Mouse (Mus musculus): Measurements from ENCODE around the gene Tmcc2. TPM values are rescaled to one million over a fixed set of nuclear protein-coding genes. Genes with fewer than 3 reads are reported as not detected.
A peak's percentile ranks its signal among the peaks of the same experiment; 100 is the strongest.
"Not testable (repeated sequence)": the region's sequence is repeated elsewhere in the genome, so short reads cannot be mapped to it uniquely, and the experiment has no call there.

Tmcc2 gene
- polyA plus RNA-seq, 1 experiment from 2014 or later: 9.8 TPM

- H3K9me3 ChIP-seq (replicated peaks): no peaks in the 10 kb centered on the region
- H3K4me3 ChIP-seq (replicated peaks): no peak overlapping the region
- no peak for ATAC-seq (ENCODE audit: insufficient number of reproducible peaks, low FRiP score, low TSS enrichment, low read depth)
- H3K27me3 ChIP-seq: no peaks in the 10 kb centered on the region
- peaks cover 11% of the 10 kb centered on the region; the same call in 1 of the 2 replicates for H3K36me3 ChIP-seq
- H3K4me2 ChIP-seq (replicated peaks): no peak overlapping the region
- peaks cover 10% of the 10 kb centered on the region for H3K4me1 ChIP-seq
- no peak overlapping the region for H3K9ac ChIP-seq
- 62% methylated on average over 8 of the region's 8 CpGs for WGBS
- H3K27ac ChIP-seq (replicated peaks): no peak overlapping the region
These were observed 24.8 kb downstream of the Tmcc2 start for GRCm38 (mm10) chr1:132366235-132366634.

- Histone ChIP-seq H3K27ac (replicated peaks) (no peak overlapping the region), H3K4me1 (peaks cover 4% of the 10 kb centered on the region), H3K36me3 (peaks cover 17% of the 10 kb centered on the region), H3K4me3 (replicated peaks) (no peak overlapping the region), H3K4me2 (replicated peaks) (no peak overlapping the region), H3K9me3 (replicated peaks) (no peaks in the 10 kb centered on the region), H3K9ac (no peak overlapping the region), H3K27me3 (no peaks in the 10 kb centered on the region)
- no peak for ATAC-seq (ENCODE audit: insufficient number of reproducible peaks, low FRiP score, low TSS enrichment, low read depth)
- 48% methylated on average over 4 of the region's 4 CpGs for WGBS
These were observed 25.4 kb downstream of the Tmcc2 start for GRCm38 (mm10) chr1:132365645-132366044.

- no peak overlapping the region for H3K9ac ChIP-seq
- WGBS: 79% methylated on average over 7 of the region's 7 CpGs
These were observed 26.1 kb downstream of the Tmcc2 start for GRCm38 (mm10) chr1:132364896-132365557.

GRCm38 (mm10) chr1:132364388-132364787 lies 26.7 kb downstream of the Tmcc2 start:
- no peak overlapping the region for H3K27ac ChIP-seq (replicated peaks)
- no peak overlapping the region for H3K4me3 ChIP-seq (replicated peaks)
- 82% methylated on average over 3 of the region's 3 CpGs for WGBS
- H3K4me1 ChIP-seq: no peaks in the 10 kb centered on the region
- no peak overlapping the region for H3K9ac ChIP-seq
- no peaks in the 10 kb centered on the region for H3K9me3 ChIP-seq (replicated peaks)
- H3K4me2 ChIP-seq (replicated peaks): no peak overlapping the region
- ATAC-seq (ENCODE audit: insufficient number of reproducible peaks, low FRiP score, low TSS enrichment, low read depth): no peak
- H3K36me3 ChIP-seq: peaks cover 29% of the 10 kb centered on the region
- no peaks in the 10 kb centered on the region for H3K27me3 ChIP-seq

More at GRCm38 (mm10) chr1:132364896-132365557, 26.1 kb downstream of the Tmcc2 start:
- no peaks in the 10 kb centered on the region for H3K4me1 ChIP-seq
- no peak overlapping the region for H3K4me2 ChIP-seq (replicated peaks)
- peaks cover 23% of the 10 kb centered on the region for H3K36me3 ChIP-seq
- H3K27me3 ChIP-seq: no peaks in the 10 kb centered on the region
- ATAC-seq (ENCODE audit: insufficient number of reproducible peaks, low FRiP score, low TSS enrichment, low read depth): no peak
- no peak overlapping the region for H3K4me3 ChIP-seq (replicated peaks)
- H3K9me3 ChIP-seq (replicated peaks): no peaks in the 10 kb centered on the region
- H3K27ac ChIP-seq (replicated peaks): no peak overlapping the region

GRCm38 (mm10) chr1:132361959-132362358 lies 29.1 kb downstream of the Tmcc2 start:
- Histone ChIP-seq H3K9me3 (replicated peaks) (no peaks in the 10 kb centered on the region), H3K36me3 (peaks cover 51% of the 10 kb centered on the region), H3K4me3 (replicated peaks) (no peak overlapping the region), H3K9ac (no peak overlapping the region), H3K27me3 (no peaks in the 10 kb centered on the region), H3K4me1 (no peaks in the 10 kb centered on the region), H3K4me2 (replicated peaks) (no peak overlapping the region), H3K27ac (replicated peaks) (no peak overlapping the region)
- no peak for ATAC-seq (ENCODE audit: insufficient number of reproducible peaks, low FRiP score, low TSS enrichment, low read depth)
- WGBS: 78% methylated on average over 6 of the region's 6 CpGs

GRCm38 (mm10) chr1:132356841-132357240 lies 34.2 kb downstream of the Tmcc2 start:
- no peak for ATAC-seq (ENCODE audit: insufficient number of reproducible peaks, low FRiP score, low TSS enrichment, low read depth)
- no peak overlapping the region for H3K4me3 ChIP-seq (replicated peaks)
- peak overlapping the region; percentile 56; the same call in 1 of the 2 replicates for H3K27ac ChIP-seq (replicated peaks)
- no peaks in the 10 kb centered on the region for H3K9me3 ChIP-seq (replicated peaks)
- peaks cover 12% of the 10 kb centered on the region for H3K4me1 ChIP-seq
- H3K27me3 ChIP-seq: no peaks in the 10 kb centered on the region
- WGBS: 43% methylated on average over 1 of the region's 1 CpGs
- H3K4me2 ChIP-seq (replicated peaks): no peak overlapping the region
- peaks cover 45% of the 10 kb centered on the region for H3K36me3 ChIP-seq
- no peak overlapping the region for H3K9ac ChIP-seq

GRCm38 (mm10) chr1:132355841-132356242 lies 35.2 kb downstream of the Tmcc2 start:
- WGBS: 1% methylated on average over 3 of the region's 3 CpGs

GRCm38 (mm10) chr1:132355162-132355601 lies 35.9 kb downstream of the Tmcc2 start:
- H3K4me2 ChIP-seq (replicated peaks): no peak overlapping the region
- no peaks in the 10 kb centered on the region for H3K27me3 ChIP-seq
- H3K36me3 ChIP-seq: peaks cover 30% of the 10 kb centered on the region
- H3K4me1 ChIP-seq: peaks cover 12% of the 10 kb centered on the region
- no peak overlapping the region for H3K4me3 ChIP-seq (replicated peaks)
- H3K9ac ChIP-seq: no peak overlapping the region
- WGBS: 52% methylated on average over 6 of the region's 6 CpGs
- H3K9me3 ChIP-seq (replicated peaks): no peaks in the 10 kb centered on the region
- peak overlapping the region; percentile 28 for H3K27ac ChIP-seq (replicated peaks)
- no peak for ATAC-seq (ENCODE audit: insufficient number of reproducible peaks, low FRiP score, low TSS enrichment, low read depth)

More at GRCm38 (mm10) chr1:132355841-132356242, 35.2 kb downstream of the Tmcc2 start:
- Histone ChIP-seq H3K4me3 (replicated peaks) (no peak overlapping the region), H3K27me3 (no peaks in the 10 kb centered on the region), H3K4me2 (replicated peaks) (no peak overlapping the region), H3K36me3 (peaks cover 36% of the 10 kb centered on the region), H3K4me1 (peaks cover 12% of the 10 kb centered on the region), H3K9ac (no peak overlapping the region), H3K9me3 (replicated peaks) (no peaks in the 10 kb centered on the region), H3K27ac (replicated peaks) (peak overlapping the region; percentile 28; the same call in 1 of the 2 replicates)
- ATAC-seq (ENCODE audit: insufficient number of reproducible peaks, low FRiP score, low TSS enrichment, low read depth): peak; percentile 41

GRCm38 (mm10) chr1:132354234-132354633 lies 36.8 kb downstream of the Tmcc2 start:
- no peak overlapping the region for H3K9ac ChIP-seq
- H3K27me3 ChIP-seq: no peaks in the 10 kb centered on the region
- peaks cover 21% of the 10 kb centered on the region for H3K36me3 ChIP-seq
- ATAC-seq (ENCODE audit: insufficient number of reproducible peaks, low FRiP score, low TSS enrichment, low read depth): no peak
- H3K27ac ChIP-seq (replicated peaks): no peak overlapping the region
- no peaks in the 10 kb centered on the region for H3K9me3 ChIP-seq (replicated peaks)
- H3K4me1 ChIP-seq: peaks cover 12% of the 10 kb centered on the region
- WGBS: 68% methylated on average over 9 of the region's 9 CpGs
- H3K4me2 ChIP-seq (replicated peaks): no peak overlapping the region
- no peak overlapping the region for H3K4me3 ChIP-seq (replicated peaks)

- Histone ChIP-seq H3K36me3 (peaks cover 12% of the 10 kb centered on the region), H3K27ac (replicated peaks) (no peak overlapping the region), H3K27me3 (no peaks in the 10 kb centered on the region), H3K9me3 (replicated peaks) (no peaks in the 10 kb centered on the region), H3K9ac (no peak overlapping the region), H3K4me2 (replicated peaks) (no peak overlapping the region), H3K4me1 (peaks cover 12% of the 10 kb centered on the region), H3K4me3 (replicated peaks) (no peak overlapping the region)
- 65% methylated on average over 5 of the region's 5 CpGs for WGBS
- no peak for ATAC-seq (ENCODE audit: insufficient number of reproducible peaks, low FRiP score, low TSS enrichment, low read depth)
These were observed 37.7 kb downstream of the Tmcc2 start for GRCm38 (mm10) chr1:132353389-132353788.

GRCm38 (mm10) chr1:132351058-132351457 lies 40.0 kb downstream of the Tmcc2 start:
- Histone ChIP-seq H3K4me1 (peaks cover 16% of the 10 kb centered on the region), H3K4me3 (replicated peaks) (no peak overlapping the region), H3K9me3 (replicated peaks) (no peaks in the 10 kb centered on the region), H3K27ac (replicated peaks) (no peak overlapping the region), H3K9ac (no peak overlapping the region), H3K36me3 (no peaks in the 10 kb centered on the region), H3K27me3 (no peaks in the 10 kb centered on the region), H3K4me2 (replicated peaks) (no peak overlapping the region)
- ATAC-seq (ENCODE audit: insufficient number of reproducible peaks, low FRiP score, low TSS enrichment, low read depth): no peak
- WGBS: 94% methylated on average over 4 of the region's 4 CpGs

- H3K4me2 ChIP-seq (replicated peaks); H3K4me3 ChIP-seq (replicated peaks); ATAC-seq (ENCODE audit: insufficient number of reproducible peaks, low FRiP score, low TSS enrichment, low read depth); H3K36me3 ChIP-seq; H3K27ac ChIP-seq (replicated peaks); H3K4me1 ChIP-seq; H3K9me3 ChIP-seq (replicated peaks); H3K27me3 ChIP-seq; H3K9ac ChIP-seq: not testable (repeated sequence)
- 91% methylated on average over 3 of the region's 3 CpGs for WGBS
These were observed 41.5 kb downstream of the Tmcc2 start for GRCm38 (mm10) chr1:132349601-132350000.

All from embryonic facial prominence, embryonic 15.5 days (tissue).